Mouse (Mus musculus) heart, postnatal 0 days (tissue): Measurements from ENCODE around the gene S100a4.

Source experiments
- CTCF ChIP-seq: IDR thresholded peaks from 2 replicates; pipeline ENCODE4 v1.5.1; 2016; ENCODE audit warnings: antibody characterized with exemption, control low read depth, low read depth
- EP300 ChIP-seq: IDR thresholded peaks from 2 replicates; pipeline ENCODE4 v1.6.1; 2016; ENCODE audit warnings: antibody characterized with exemption, low read depth

GRCm38 (mm10) chr3:90598212-90598611 is 5.4 kb upstream of the S100a4 start:
- no peak for TF ChIP-seq EP300
- TF ChIP-seq CTCF: no peak
